Mouse (Mus musculus) thymus, adult 2 months (tissue): Measurements from ENCODE around the gene Echdc3.

Experiments
- CTCF ChIP-seq: fragments of 200-500 bp; IDR thresholded peaks from 2 replicates; pipeline ENCODE4 v1.5.1; 2012; ENCODE audit warnings: mild to moderate bottlenecking, control low read depth, low read length, moderate library complexity, borderline replicate concordance; ENCODE audit not compliant: control insufficient read depth, poor library complexity, insufficient read depth; ENCODE audit errors: extremely low read depth
- POLR2A ChIP-seq: fragments of 200-500 bp; IDR thresholded peaks from 2 replicates; pipeline ENCODE4 v1.6.1; 2012; ENCODE audit warnings: mild to moderate bottlenecking, low read length, control low read depth, moderate library complexity; ENCODE audit not compliant: control insufficient read depth, poor library complexity, insufficient read depth; ENCODE audit errors: extremely low read depth

DNA sequence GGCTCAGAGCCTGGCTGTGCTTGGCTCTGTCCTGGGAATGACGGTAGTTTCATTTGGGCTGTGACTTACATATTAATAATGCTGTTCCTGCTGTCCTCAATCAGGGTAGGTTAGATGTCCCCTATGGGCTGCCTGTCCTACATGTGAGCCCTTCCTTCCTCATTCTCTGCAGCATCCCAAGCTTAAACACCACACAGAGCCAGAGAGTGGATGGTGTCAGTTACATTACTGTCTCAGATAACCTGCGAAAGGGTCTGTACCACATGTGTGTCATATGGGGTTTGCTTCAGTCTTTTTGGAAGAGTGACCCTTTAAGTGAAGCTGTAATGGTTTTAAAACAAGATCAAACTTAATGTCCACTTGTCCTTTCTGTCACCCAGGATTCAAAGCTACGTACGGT is 45.2 kb upstream of the Echdc3 start:
- TF ChIP-seq CTCF (no peak), POLR2A (no peak)
